19 mouse cellular contexts compared by ENCODE assay signal in genomic region chr8:116435268-116435980, GRCm38 (mm10).
DNase-seq lines count a peak whose midpoint lies in the region; ATAC-seq and TF ChIP-seq lines count a peak whose summit lies in the region.
"Had no signal": no experiment of that assay in that cellular context is flagged by ENCODE, and none has a peak within 500 bp of the region (broad histone marks: within the 10 kb centered on the region; RNA-seq: fewer than 3 reads in every experiment).

No protein-coding gene starts in this region.

- H3K9me3 ChIP-seq in forebrain, embryonic 15.5 days: no peaks in the 10 kb centered on the region
- H3K9me3 ChIP-seq in forebrain, embryonic 11.5 days (ENCODE audit: control insufficient read depth, low read length): no peaks in the 10 kb centered on the region
- H3K9me3 ChIP-seq: embryonic facial prominence, embryonic 13.5 days; hindbrain, embryonic 10.5 days; limb, embryonic 10.5 days; liver, embryonic 13.5 days; lung, embryonic 15.5 days had no signal

- no peak overlapping the region for H3K4me3 ChIP-seq in forebrain, embryonic 15.5 days
- no peak overlapping the region for H3K4me3 ChIP-seq in forebrain, embryonic 11.5 days (ENCODE audit: low read depth, low read length)
- H3K4me3 ChIP-seq in kidney, adult 2 months (ENCODE audit: insufficient read depth, low read depth, low read length): no peak overlapping the region
- H3K4me3 ChIP-seq: embryonic facial prominence, embryonic 13.5 days; heart, adult 2 months; hindbrain, embryonic 10.5 days; limb, embryonic 10.5 days; liver, embryonic 13.5 days; lung, embryonic 15.5 days; megakaryocyte, embryonic 14.5 days had no signal

- ATAC-seq in forebrain, embryonic 15.5 days (replicated peaks): no peak
- ATAC-seq in forebrain, embryonic 11.5 days (replicated peaks; ENCODE audit: low FRiP score): no peak

- H3K4me2 ChIP-seq in forebrain, embryonic 15.5 days (replicated peaks): no peak overlapping the region
- no peak overlapping the region for H3K4me2 ChIP-seq in forebrain, embryonic 11.5 days (ENCODE audit: low read depth, low read length, severe bottlenecking)
- H3K4me2 ChIP-seq: embryonic facial prominence, embryonic 13.5 days; liver, embryonic 13.5 days; lung, embryonic 15.5 days had no signal

- H3K36me3 ChIP-seq in forebrain, embryonic 15.5 days: no peaks in the 10 kb centered on the region
- no peaks in the 10 kb centered on the region for H3K36me3 ChIP-seq in forebrain, embryonic 11.5 days (ENCODE audit: control insufficient read depth, insufficient read depth, low read length)
- no peaks in the 10 kb centered on the region for H3K36me3 ChIP-seq in kidney, adult 2 months (ENCODE audit: control insufficient read depth, insufficient read depth, low read length)
- H3K36me3 ChIP-seq: embryonic facial prominence, embryonic 13.5 days; hindbrain, embryonic 10.5 days; limb, embryonic 10.5 days; liver, embryonic 13.5 days; lung, embryonic 15.5 days had no signal

- 0 out of 2 replicates have a peak overlapping the region, but pooled peaks have one; percentile 7 for H3K27ac ChIP-seq in forebrain, embryonic 15.5 days (replicated peaks)
- no peak overlapping the region for H3K27ac ChIP-seq in forebrain, embryonic 11.5 days (ENCODE audit: low read depth, low read length)
- no peak overlapping the region for H3K27ac ChIP-seq in kidney, adult 2 months (ENCODE audit: insufficient read depth, low read depth, low read length)
- H3K27ac ChIP-seq: embryonic facial prominence, embryonic 13.5 days; heart, adult 2 months; hindbrain, embryonic 10.5 days; limb, embryonic 10.5 days; liver, embryonic 13.5 days; lung, embryonic 15.5 days had no signal

- DNase-seq in forebrain, embryonic 11.5 days (ENCODE audit: low spot score): no peak
- peak; percentile 56 for DNase-seq in brain, adult 2 months (ENCODE audit: low read depth, low spot score)
- DNase-seq in kidney, adult 2 months: peak; percentile 78
- peak; percentile 62 for DNase-seq in kidney, postnatal 14 days
- no peak for DNase-seq in cerebellum, postnatal 14 days
- DNase-seq in thymus, adult 18-20 months: no peak
- DNase-seq in cerebellum, postnatal 4 days (ENCODE audit: low spot score in 2 of 2): no peak
- DNase-seq: cerebellum, adult 9-11 months; heart, adult 2 months; layer of hippocampus, postnatal 36 days; liver, embryonic 13.5 days; right cerebral cortex, postnatal 25 days; thymus, postnatal 36 days had no signal

- TF ChIP-seq POLR2A in kidney, adult 2 months (IDR thresholded peaks at IDR 0.05; ENCODE audit: low read depth, low read length): no peak

- H3K27me3 ChIP-seq in forebrain, embryonic 15.5 days: no peaks in the 10 kb centered on the region
- no peaks in the 10 kb centered on the region for H3K27me3 ChIP-seq in forebrain, embryonic 11.5 days (ENCODE audit: control insufficient read depth, insufficient read depth, low read length)
- no peaks in the 10 kb centered on the region for H3K27me3 ChIP-seq in kidney, adult 2 months (replicated peaks; ENCODE audit: control insufficient read depth, insufficient read depth, low read length)
- H3K27me3 ChIP-seq: liver, embryonic 13.5 days; megakaryocyte, embryonic 14.5 days had no signal

- H3K9ac ChIP-seq in forebrain, embryonic 15.5 days (replicated peaks): no peak overlapping the region
- H3K9ac ChIP-seq in forebrain, embryonic 11.5 days (ENCODE audit: low read length): no peak overlapping the region
- H3K9ac ChIP-seq: embryonic facial prominence, embryonic 13.5 days; liver, embryonic 13.5 days; lung, embryonic 15.5 days had no signal

- 54% methylated on average over 15 of the region's 15 CpGs for WGBS in forebrain, embryonic 15.5 days
- 69% methylated on average over 15 of the region's 15 CpGs for WGBS in forebrain, embryonic 11.5 days
- 31% methylated on average over 15 of the region's 15 CpGs for WGBS in kidney, adult 2 months

- H3K4me1 ChIP-seq in forebrain, embryonic 15.5 days: peaks cover 14% of the 10 kb centered on the region
- H3K4me1 ChIP-seq in forebrain, embryonic 11.5 days (replicated peaks; ENCODE audit: control insufficient read depth, insufficient read depth, low read length): no peaks in the 10 kb centered on the region
- no peaks in the 10 kb centered on the region; the same call in 1 of the 2 replicates for H3K4me1 ChIP-seq in kidney, adult 2 months (ENCODE audit: control insufficient read depth, insufficient read depth, low read length)
- H3K4me1 ChIP-seq: embryonic facial prominence, embryonic 13.5 days; limb, embryonic 10.5 days; liver, embryonic 13.5 days; lung, embryonic 15.5 days; megakaryocyte, embryonic 14.5 days had no signal

- no peak for TF ChIP-seq CTCF in kidney, adult 2 months (conservative IDR thresholded peaks at IDR 0.05; ENCODE audit: insufficient read depth, insufficient read length, low read depth, low read length)

Comparison
In these comparisons a context has a peak if more than half of its experiments do, and no peak if none do; other contexts are left out.
1. DNase-seq: peak in brain, adult 2 months (single experiment), kidney, adult 2 months (single experiment) and kidney, postnatal 14 days (single experiment); none in forebrain, embryonic 11.5 days (single experiment), cerebellum, postnatal 14 days (0 of 2), thymus, adult 18-20 months (0 of 2) and cerebellum, postnatal 4 days (0 of 2).